Mouse (Mus musculus): ENCODE measurements around the gene Rpl11. TPM values are rescaled to one million over a fixed set of nuclear protein-coding genes. Genes with fewer than 3 reads are reported as not detected.
"Not testable (repeated sequence)": the region's sequence is repeated elsewhere in the genome, so short reads cannot be mapped to it uniquely, and the experiment has no call there.

The Rpl11 gene
- polyA plus RNA-seq (2015; fragmentation: Nextera tagmentation; extraction: Ambion mirVana), result 265 and 313 TPM in 2 replicates

DNA sequence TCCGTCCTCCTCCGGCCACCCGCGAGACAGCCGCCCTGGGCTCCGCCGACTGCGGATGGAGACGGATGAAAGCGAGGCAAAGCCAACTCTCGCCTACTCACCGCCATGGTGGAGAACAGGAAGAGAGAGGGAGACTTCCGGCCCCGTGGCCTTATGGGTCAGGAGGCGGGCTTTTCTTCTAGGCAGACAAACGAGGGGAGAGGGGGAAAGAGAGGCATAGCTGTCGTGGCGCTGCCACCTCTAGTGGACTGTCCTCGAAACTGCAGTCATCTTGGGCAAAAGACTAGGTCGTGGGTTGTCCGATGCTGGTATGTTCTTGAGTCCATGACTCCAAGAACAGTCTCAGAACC, at the start of gene Rpl11:
TSS of gene Rpl11 (minus strand) at position 182 of the 350 bp plus-strand sequence.
- H3K4me2 ChIP-seq, result peak within 1 kb of the TSS; percentile 82
- peaks cover 20% of the 10 kb centered on the region for H3K4me1 ChIP-seq (replicated peaks)
- WGBS, result 0% methylated on average over 21 of the region's 21 CpGs
- peaks cover 36% of the 10 kb centered on the region for H3K36me3 ChIP-seq
- peak within 1 kb of the TSS; percentile 81 for H3K4me3 ChIP-seq
- peak within 1 kb of the TSS; percentile 93 for H3K9ac ChIP-seq
- peak within 1 kb of the TSS; percentile 95 for H3K27ac ChIP-seq (replicated peaks)
- peak; percentile 98 for ATAC-seq (ENCODE audit: low read depth)
- no peaks in the 10 kb centered on the region for H3K9me3 ChIP-seq
- H3K27me3 ChIP-seq, result no peaks in the 10 kb centered on the region

DNA sequence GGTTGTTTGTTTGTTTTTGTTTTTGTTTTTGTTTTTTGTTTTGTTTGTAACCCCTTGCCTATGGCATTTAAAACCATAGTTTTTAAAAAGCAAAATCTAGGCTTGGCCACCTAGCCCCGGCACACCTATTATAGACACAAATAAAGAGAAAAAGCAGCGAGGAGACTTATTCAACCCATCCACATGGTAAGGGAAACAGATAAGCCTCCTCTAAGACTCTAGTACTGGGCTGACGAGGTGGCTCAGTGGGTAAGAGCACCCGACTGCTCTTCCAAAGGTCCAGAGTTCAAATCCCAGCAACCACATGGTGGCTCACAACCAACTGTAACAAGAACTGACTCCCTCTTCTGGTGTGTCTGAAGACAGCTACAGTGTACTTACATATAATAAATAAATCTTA, 48.5 kb upstream of the Rpl11 start:
- not testable (repeated sequence) for H3K27me3 ChIP-seq; H3K4me3 ChIP-seq; H3K9ac ChIP-seq; H3K36me3 ChIP-seq; H3K4me2 ChIP-seq; H3K27ac ChIP-seq (replicated peaks); ATAC-seq (ENCODE audit: low read depth); H3K9me3 ChIP-seq
- 88% methylated on average over 4 of the region's 4 CpGs for WGBS
- H3K4me1 ChIP-seq (replicated peaks), result peaks cover 14% of the 10 kb centered on the region

DNA sequence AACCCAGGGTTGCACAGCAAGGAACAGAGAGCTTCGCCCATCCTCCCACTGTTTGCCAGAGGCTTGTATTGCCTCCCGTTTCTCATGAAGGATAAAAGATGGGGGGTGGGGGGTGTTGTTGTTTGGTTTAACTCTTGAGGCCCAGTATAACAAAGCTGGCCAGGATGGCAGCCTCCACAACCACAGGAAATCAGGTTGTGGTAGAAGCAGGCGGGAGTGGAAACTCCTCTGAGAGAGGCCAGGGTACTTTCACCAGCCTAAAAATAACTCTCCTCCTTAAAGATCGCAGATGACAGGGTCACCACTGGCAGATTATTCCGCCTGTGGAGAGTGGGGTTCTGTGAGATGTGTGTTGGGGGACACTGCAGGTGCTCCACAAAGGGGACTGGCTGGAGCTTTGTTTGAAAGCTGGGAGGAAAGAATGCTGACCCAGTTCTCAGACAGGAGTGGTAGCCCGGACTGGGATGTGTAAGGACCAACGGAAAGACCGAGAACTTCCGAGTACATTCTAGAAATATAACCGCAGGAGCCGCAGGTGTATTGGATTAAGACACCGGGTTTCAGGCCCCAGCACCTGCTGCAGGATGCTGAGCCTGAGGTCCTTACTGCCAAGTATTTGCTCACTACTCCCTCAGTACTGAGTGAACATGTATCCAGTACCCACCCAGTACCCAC, 47.3 kb upstream of the Rpl11 start:
- H3K4me1 ChIP-seq (replicated peaks), result peaks cover 14% of the 10 kb centered on the region
- no peak overlapping the region for H3K9ac ChIP-seq
- H3K27ac ChIP-seq (replicated peaks), result no peak overlapping the region
- no peak overlapping the region for H3K4me2 ChIP-seq
- no peaks in the 10 kb centered on the region for H3K36me3 ChIP-seq
- H3K27me3 ChIP-seq, result no peaks in the 10 kb centered on the region
- no peak for ATAC-seq (ENCODE audit: low read depth)
- H3K4me3 ChIP-seq, result no peak overlapping the region
- 79% methylated on average over 12 of the region's 12 CpGs for WGBS
- H3K9me3 ChIP-seq, result no peaks in the 10 kb centered on the region

GRCm38 (mm10) chr4:136098446-136098845, 45.2 kb upstream of the Rpl11 start:
- H3K9me3 ChIP-seq, result no peaks in the 10 kb centered on the region
- no peaks in the 10 kb centered on the region for H3K36me3 ChIP-seq
- no peak overlapping the region for H3K4me2 ChIP-seq
- no peak overlapping the region for H3K27ac ChIP-seq (replicated peaks)
- H3K4me1 ChIP-seq (replicated peaks), result 0 out of 2 replicates have a peak, but pooled peaks cover 9% of the 10 kb centered on the region
- no peak for ATAC-seq (ENCODE audit: low read depth)
- H3K9ac ChIP-seq, result no peak overlapping the region
- H3K4me3 ChIP-seq, result no peak overlapping the region
- WGBS, result 95% methylated on average over 3 of the region's 3 CpGs
- H3K27me3 ChIP-seq, result no peaks in the 10 kb centered on the region

GRCm38 (mm10) chr4:136096446-136097113, 43.4 kb upstream of the Rpl11 start:
- Histone ChIP-seq H3K9me3 (no peaks in the 10 kb centered on the region), H3K4me2 (no peak overlapping the region), H3K4me3 (no peak overlapping the region), H3K9ac (no peak overlapping the region), H3K27me3 (no peaks in the 10 kb centered on the region), H3K27ac (replicated peaks) (no peak overlapping the region), H3K36me3 (no peaks in the 10 kb centered on the region), H3K4me1 (replicated peaks) (0 out of 2 replicates have a peak, but pooled peaks cover 9% of the 10 kb centered on the region)
- ATAC-seq (ENCODE audit: low read depth), result no peak
- 80% methylated on average over 11 of the region's 11 CpGs for WGBS

DNA sequence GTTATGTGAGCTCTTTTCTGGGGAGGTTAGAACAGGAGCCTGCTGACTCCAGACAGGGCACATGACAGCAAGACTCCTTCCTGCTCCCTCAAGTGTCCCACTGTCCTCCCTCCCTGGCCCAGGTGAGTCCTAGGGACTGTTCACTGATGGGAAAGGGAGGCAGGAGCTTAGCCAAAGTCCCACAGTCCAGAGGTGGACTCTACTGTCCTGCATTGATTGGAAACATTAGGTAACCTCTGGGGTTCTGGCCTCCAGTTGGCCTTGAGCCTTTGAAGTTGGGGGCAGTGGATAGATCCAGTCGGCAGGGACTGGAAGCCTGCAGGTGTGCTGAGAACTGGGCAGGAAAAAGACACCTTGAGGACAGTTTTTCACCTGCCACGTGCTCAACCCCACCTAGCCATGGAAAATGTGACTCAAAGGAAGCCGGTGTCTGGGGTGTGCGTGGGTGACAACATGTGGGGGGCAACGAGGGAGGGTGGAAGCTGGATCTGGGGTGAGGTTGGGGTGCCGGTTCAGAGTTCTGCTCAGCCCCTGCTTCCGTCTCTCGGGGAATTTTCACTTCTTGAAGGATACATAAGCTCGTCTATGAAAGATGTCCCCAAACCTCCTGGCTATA, 42.4 kb upstream of the Rpl11 start:
- Histone ChIP-seq H3K27me3 (no peaks in the 10 kb centered on the region), H3K4me1 (replicated peaks) (0 out of 2 replicates have a peak, but pooled peaks cover 9% of the 10 kb centered on the region), H3K4me2 (no peak overlapping the region), H3K9ac (no peak overlapping the region), H3K36me3 (no peaks in the 10 kb centered on the region), H3K9me3 (no peaks in the 10 kb centered on the region), H3K27ac (replicated peaks) (0 out of 2 replicates have a peak overlapping the region, but pooled peaks have one; percentile 28), H3K4me3 (no peak overlapping the region)
- 82% methylated on average over 9 of the region's 9 CpGs for WGBS
- no peak for ATAC-seq (ENCODE audit: low read depth)

GRCm38 (mm10) chr4:136094519-136095219, 41.4 kb upstream of the Rpl11 start:
- Histone ChIP-seq H3K9ac (no peak overlapping the region), H3K27me3 (no peaks in the 10 kb centered on the region), H3K36me3 (no peaks in the 10 kb centered on the region), H3K9me3 (no peaks in the 10 kb centered on the region), H3K4me2 (no peak overlapping the region), H3K4me1 (replicated peaks) (0 out of 2 replicates have a peak, but pooled peaks cover 9% of the 10 kb centered on the region), H3K4me3 (no peak overlapping the region), H3K27ac (replicated peaks) (peak overlapping the region; percentile 59)
- WGBS, result 67% methylated on average over 18 of the region's 18 CpGs
- peak; percentile 78 for ATAC-seq (ENCODE audit: low read depth)

GRCm38 (mm10) chr4:136092498-136092897, 39.3 kb upstream of the Rpl11 start:
- Histone ChIP-seq H3K9me3 (no peaks in the 10 kb centered on the region), H3K4me1 (replicated peaks) (peaks cover 15% of the 10 kb centered on the region), H3K9ac (no peak overlapping the region), H3K36me3 (no peaks in the 10 kb centered on the region), H3K27ac (replicated peaks) (no peak overlapping the region), H3K4me3 (no peak overlapping the region), H3K4me2 (no peak overlapping the region), H3K27me3 (no peaks in the 10 kb centered on the region)
- 89% methylated on average over 7 of the region's 7 CpGs for WGBS
- no peak for ATAC-seq (ENCODE audit: low read depth)

- H3K4me2 ChIP-seq, result no peak overlapping the region
- no peak overlapping the region for H3K27ac ChIP-seq (replicated peaks)
- no peak overlapping the region for H3K9ac ChIP-seq
- ATAC-seq (ENCODE audit: low read depth), result no peak
- no peaks in the 10 kb centered on the region for H3K9me3 ChIP-seq
- no peaks in the 10 kb centered on the region for H3K36me3 ChIP-seq
- H3K27me3 ChIP-seq, result no peaks in the 10 kb centered on the region
- no peak overlapping the region for H3K4me3 ChIP-seq
- peaks cover 15% of the 10 kb centered on the region for H3K4me1 ChIP-seq (replicated peaks)
- WGBS, result 94% methylated on average over 4 of the region's 4 CpGs
Measured at GRCm38 (mm10) chr4:136091346-136091745, 38.1 kb upstream of the Rpl11 start.

GRCm38 (mm10) chr4:136089748-136090583, 36.7 kb upstream of the Rpl11 start:
- Histone ChIP-seq H3K9me3 (no peaks in the 10 kb centered on the region), H3K9ac (0 out of 2 replicates have a peak overlapping the region, but pooled peaks have one; percentile 2), H3K27me3 (no peaks in the 10 kb centered on the region), H3K27ac (replicated peaks) (no peak overlapping the region), H3K4me1 (replicated peaks) (peaks cover 9% of the 10 kb centered on the region), H3K4me2 (no peak overlapping the region), H3K36me3 (no peaks in the 10 kb centered on the region), H3K4me3 (no peak overlapping the region)
- WGBS, result 62% methylated on average over 11 of the region's 11 CpGs
- ATAC-seq (ENCODE audit: low read depth), result no peak

DNA sequence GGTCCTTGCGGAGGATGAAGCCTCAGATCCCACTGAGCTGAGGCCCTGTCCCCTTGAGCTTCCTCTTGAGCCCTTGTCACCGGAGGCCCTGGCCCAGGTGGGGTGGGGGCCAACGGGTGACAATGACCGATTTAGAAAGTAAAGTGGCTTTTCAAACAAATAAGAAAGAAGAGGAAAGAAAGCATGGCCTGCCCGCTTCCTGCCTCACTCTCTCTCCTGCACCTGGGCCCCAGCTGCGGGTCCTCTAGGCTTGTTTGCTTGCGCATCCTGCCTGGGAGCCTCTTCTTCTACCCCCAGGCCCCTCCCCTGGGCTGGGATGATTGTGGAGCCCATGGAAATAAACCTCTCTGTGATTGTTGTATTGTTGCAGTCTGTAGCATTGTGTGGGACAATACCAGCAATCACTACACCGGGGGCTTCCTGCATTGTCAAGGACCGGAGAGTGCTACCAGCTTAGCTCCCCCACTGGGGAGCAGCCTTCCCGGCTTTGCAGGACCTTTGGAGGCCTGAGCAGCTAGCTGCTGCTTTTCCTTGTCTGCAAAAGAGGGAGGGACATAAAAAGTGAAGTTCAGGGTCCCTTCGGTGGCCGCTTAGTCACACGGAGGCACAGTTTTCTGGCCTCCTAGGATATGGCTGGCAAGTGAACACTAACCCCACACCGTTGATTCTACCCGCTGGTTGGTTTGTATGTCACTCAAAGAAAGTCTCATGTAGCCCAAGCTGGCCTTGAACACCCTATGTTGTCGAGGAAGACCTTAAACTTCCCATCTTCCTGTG, 35.9 kb upstream of the Rpl11 start:
- WGBS, result 28% methylated on average over 16 of the region's 16 CpGs

More for the DNA sequence above, 35.9 kb upstream of the Rpl11 start:
- H3K9ac ChIP-seq, result 0 out of 2 replicates have a peak overlapping the region, but pooled peaks have one; percentile 2
- no peak overlapping the region for H3K4me3 ChIP-seq
- H3K36me3 ChIP-seq, result no peaks in the 10 kb centered on the region
- no peak overlapping the region for H3K4me2 ChIP-seq
- ATAC-seq (ENCODE audit: low read depth), result no peak
- H3K4me1 ChIP-seq (replicated peaks), result peaks cover 6% of the 10 kb centered on the region
- H3K9me3 ChIP-seq, result no peaks in the 10 kb centered on the region
- H3K27ac ChIP-seq (replicated peaks), result no peak overlapping the region
- H3K27me3 ChIP-seq, result no peaks in the 10 kb centered on the region

All from neural tube, embryonic 13.5 days (tissue).